Mouse (Mus musculus): ENCODE results near the gene Mdga2. TPM values are rescaled to one million over a fixed set of nuclear protein-coding genes. Genes with fewer than 3 reads are reported as not detected.

Mdga2 gene
- polyA plus RNA-seq, 1 experiment from 2014 or later: 14.0 TPM

DNA sequence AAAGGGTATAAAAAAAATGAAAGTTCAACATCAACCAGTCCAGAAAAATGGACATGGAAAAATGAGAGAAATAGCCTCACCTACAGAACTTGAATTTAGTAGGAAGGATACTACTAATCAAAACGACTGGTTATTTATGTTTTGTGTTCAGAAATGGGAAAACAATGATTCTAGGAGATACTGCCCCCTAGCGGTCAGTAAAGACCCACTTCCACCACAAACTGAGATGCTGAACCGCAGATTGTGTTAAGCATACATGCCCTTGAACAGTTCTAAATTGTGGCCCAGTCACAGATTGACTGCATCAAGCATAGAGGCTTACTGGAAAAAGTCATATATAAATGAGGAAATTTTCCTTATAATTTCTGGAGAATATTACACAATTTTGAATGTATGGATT lies 369.2 kb downstream of the Mdga2 start:
- no peak for ATAC-seq (ENCODE audit: low FRiP score)
- Histone ChIP-seq H3K4me2 (replicated peaks) (no peak overlapping the region), H3K4me1 (no peaks in the 10 kb centered on the region), H3K9me3 (replicated peaks) (no peaks in the 10 kb centered on the region), H3K9ac (no peak overlapping the region), H3K27me3 (no peaks in the 10 kb centered on the region), H3K27ac (no peak overlapping the region), H3K36me3 (no peaks in the 10 kb centered on the region), H3K4me3 (no peak overlapping the region)
- WGBS: 26% methylated on average over 3 of the region's 3 CpGs

DNA sequence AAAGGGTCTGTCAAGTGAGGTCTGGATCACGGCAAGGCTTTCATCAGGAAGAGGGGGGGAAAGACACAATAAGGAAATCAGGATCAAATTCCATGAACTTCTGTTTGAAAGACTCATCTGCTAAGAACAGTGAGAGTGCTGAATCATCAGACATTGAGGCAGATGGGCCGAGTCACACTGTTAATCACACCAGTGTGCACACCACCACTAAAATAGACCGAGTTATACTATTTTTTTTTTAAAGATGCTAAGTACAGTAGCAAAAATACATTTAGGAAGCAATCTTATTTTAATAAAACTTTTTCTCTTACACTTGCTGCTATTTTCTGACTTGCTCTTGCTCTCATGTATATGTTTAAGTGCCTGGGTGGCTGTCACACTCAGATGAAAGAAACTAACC lies 382.0 kb downstream of the Mdga2 start:
- Histone ChIP-seq H3K4me2 (replicated peaks) (no peak overlapping the region), H3K9me3 (replicated peaks) (no peaks in the 10 kb centered on the region), H3K9ac (no peak overlapping the region), H3K27ac (no peak overlapping the region), H3K27me3 (no peaks in the 10 kb centered on the region), H3K4me1 (no peaks in the 10 kb centered on the region), H3K36me3 (no peaks in the 10 kb centered on the region), H3K4me3 (no peak overlapping the region)
- WGBS: 52% methylated on average over 3 of the region's 3 CpGs
- ATAC-seq (ENCODE audit: low FRiP score): no peak

- Histone ChIP-seq H3K36me3 (no peaks in the 10 kb centered on the region), H3K9me3 (replicated peaks) (no peaks in the 10 kb centered on the region), H3K4me1 (no peaks in the 10 kb centered on the region), H3K27ac (no peak overlapping the region), H3K4me2 (replicated peaks) (no peak overlapping the region), H3K27me3 (no peaks in the 10 kb centered on the region), H3K9ac (no peak overlapping the region), H3K4me3 (no peak overlapping the region)
- ATAC-seq (ENCODE audit: low FRiP score): no peak
Measured at GRCm38 (mm10) chr12:66755653-66756052, 466.7 kb downstream of the Mdga2 start.

GRCm38 (mm10) chr12:66734536-66734935 lies 487.8 kb downstream of the Mdga2 start:
- WGBS: 78% methylated on average over 3 of the region's 3 CpGs
- Histone ChIP-seq H3K9ac (no peak overlapping the region), H3K27ac (no peak overlapping the region), H3K4me3 (no peak overlapping the region), H3K4me2 (replicated peaks) (no peak overlapping the region), H3K9me3 (replicated peaks) (no peaks in the 10 kb centered on the region), H3K27me3 (no peaks in the 10 kb centered on the region), H3K4me1 (no peaks in the 10 kb centered on the region), H3K36me3 (no peaks in the 10 kb centered on the region)
- ATAC-seq (ENCODE audit: low FRiP score): no peak

GRCm38 (mm10) chr12:66724474-66724873 lies 497.9 kb downstream of the Mdga2 start:
- H3K4me1 ChIP-seq: no peaks in the 10 kb centered on the region
- WGBS: 34% methylated on average over 2 of the region's 2 CpGs
- H3K9ac ChIP-seq: no peak overlapping the region
- H3K36me3 ChIP-seq: no peaks in the 10 kb centered on the region
- H3K27me3 ChIP-seq: no peaks in the 10 kb centered on the region
- H3K27ac ChIP-seq: no peak overlapping the region
- no peak overlapping the region for H3K4me2 ChIP-seq (replicated peaks)
- peak; percentile 58; the same call in 1 of the 2 replicates for ATAC-seq (ENCODE audit: low FRiP score)
- H3K4me3 ChIP-seq: no peak overlapping the region
- H3K9me3 ChIP-seq (replicated peaks): no peaks in the 10 kb centered on the region

GRCm38 (mm10) chr12:66708334-66708733 lies 514.0 kb downstream of the Mdga2 start:
- 81% methylated on average over 10 of the region's 10 CpGs for WGBS
- ATAC-seq (ENCODE audit: low FRiP score): no peak

GRCm38 (mm10) chr12:66707431-66707830 lies 514.9 kb downstream of the Mdga2 start:
- no peak overlapping the region for H3K9ac ChIP-seq
- H3K27ac ChIP-seq: no peak overlapping the region
- no peak overlapping the region for H3K4me3 ChIP-seq
- no peaks in the 10 kb centered on the region for H3K27me3 ChIP-seq
- 25% methylated on average over 2 of the region's 2 CpGs for WGBS
- H3K4me2 ChIP-seq (replicated peaks): no peak overlapping the region
- ATAC-seq (ENCODE audit: low FRiP score): no peak
- no peaks in the 10 kb centered on the region for H3K36me3 ChIP-seq
- H3K9me3 ChIP-seq (replicated peaks): no peaks in the 10 kb centered on the region
- no peaks in the 10 kb centered on the region for H3K4me1 ChIP-seq

More at GRCm38 (mm10) chr12:66708334-66708733, 514.0 kb downstream of the Mdga2 start:
- H3K9me3 ChIP-seq (replicated peaks): no peaks in the 10 kb centered on the region
- H3K4me1 ChIP-seq: no peaks in the 10 kb centered on the region
- H3K4me2 ChIP-seq (replicated peaks): no peak overlapping the region
- no peak overlapping the region for H3K27ac ChIP-seq
- H3K4me3 ChIP-seq: no peak overlapping the region
- H3K27me3 ChIP-seq: no peaks in the 10 kb centered on the region
- H3K9ac ChIP-seq: no peak overlapping the region
- H3K36me3 ChIP-seq: no peaks in the 10 kb centered on the region

DNA sequence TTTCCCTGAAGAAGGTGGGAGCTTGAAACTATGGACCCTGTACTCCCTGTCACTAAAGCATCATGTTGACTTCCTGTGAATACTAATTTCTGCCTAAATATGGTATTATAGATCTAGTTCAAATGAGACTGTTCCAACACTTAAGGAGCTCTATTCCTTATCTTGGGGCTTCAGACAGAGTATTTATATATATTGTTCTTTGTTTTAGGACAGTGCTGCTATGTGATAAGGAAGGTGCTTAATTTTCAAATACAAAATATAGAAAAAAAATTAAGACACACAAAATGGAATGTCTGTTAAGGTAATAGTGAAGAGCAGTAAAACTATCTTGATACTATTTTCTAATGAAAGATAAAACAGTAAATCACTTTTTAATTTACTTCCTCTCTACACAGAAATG lies 517.3 kb downstream of the Mdga2 start:
- no peak overlapping the region for H3K4me2 ChIP-seq (replicated peaks)
- H3K4me3 ChIP-seq: no peak overlapping the region
- no peaks in the 10 kb centered on the region for H3K36me3 ChIP-seq
- H3K9ac ChIP-seq: no peak overlapping the region
- H3K4me1 ChIP-seq: no peaks in the 10 kb centered on the region
- H3K27me3 ChIP-seq: no peaks in the 10 kb centered on the region
- no peak for ATAC-seq (ENCODE audit: low FRiP score)
- no peak overlapping the region for H3K27ac ChIP-seq
- no peaks in the 10 kb centered on the region for H3K9me3 ChIP-seq (replicated peaks)

DNA sequence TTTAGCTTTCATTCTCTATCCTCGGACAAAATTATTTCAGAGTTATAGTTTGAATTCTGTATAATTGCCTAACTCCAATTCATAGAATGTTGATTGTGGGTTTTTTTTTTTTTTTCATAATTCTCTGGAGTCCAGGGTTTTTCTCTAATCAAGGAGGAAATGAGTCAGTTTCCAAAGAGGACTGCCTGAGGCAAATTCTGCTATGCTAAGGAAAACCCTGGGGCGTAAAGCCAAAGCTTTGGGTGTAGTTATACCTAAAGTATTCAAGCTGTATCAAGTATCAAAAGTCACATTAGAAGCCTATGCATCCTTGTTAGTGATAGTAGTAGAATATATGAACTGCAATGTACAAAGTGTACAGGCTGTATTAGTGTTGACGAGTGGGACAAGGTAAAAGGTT lies 519.6 kb downstream of the Mdga2 start:
- H3K9me3 ChIP-seq (replicated peaks): no peaks in the 10 kb centered on the region
- WGBS: 90% methylated on average over 3 of the region's 3 CpGs
- H3K36me3 ChIP-seq: no peaks in the 10 kb centered on the region
- no peak overlapping the region for H3K4me3 ChIP-seq
- H3K4me1 ChIP-seq: no peaks in the 10 kb centered on the region
- no peak overlapping the region for H3K9ac ChIP-seq
- no peak overlapping the region for H3K27ac ChIP-seq
- no peak overlapping the region for H3K4me2 ChIP-seq (replicated peaks)
- no peaks in the 10 kb centered on the region for H3K27me3 ChIP-seq
- ATAC-seq (ENCODE audit: low FRiP score): no peak

GRCm38 (mm10) chr12:66679558-66679957 lies 542.8 kb downstream of the Mdga2 start:
- Histone ChIP-seq H3K36me3 (no peaks in the 10 kb centered on the region), H3K9me3 (replicated peaks) (no peaks in the 10 kb centered on the region), H3K9ac (no peak overlapping the region), H3K27ac (no peak overlapping the region), H3K4me3 (no peak overlapping the region), H3K27me3 (no peaks in the 10 kb centered on the region), H3K4me2 (replicated peaks) (no peak overlapping the region), H3K4me1 (no peaks in the 10 kb centered on the region)
- ATAC-seq (ENCODE audit: low FRiP score): no peak
- WGBS: 70% methylated on average over 3 of the region's 3 CpGs

DNA sequence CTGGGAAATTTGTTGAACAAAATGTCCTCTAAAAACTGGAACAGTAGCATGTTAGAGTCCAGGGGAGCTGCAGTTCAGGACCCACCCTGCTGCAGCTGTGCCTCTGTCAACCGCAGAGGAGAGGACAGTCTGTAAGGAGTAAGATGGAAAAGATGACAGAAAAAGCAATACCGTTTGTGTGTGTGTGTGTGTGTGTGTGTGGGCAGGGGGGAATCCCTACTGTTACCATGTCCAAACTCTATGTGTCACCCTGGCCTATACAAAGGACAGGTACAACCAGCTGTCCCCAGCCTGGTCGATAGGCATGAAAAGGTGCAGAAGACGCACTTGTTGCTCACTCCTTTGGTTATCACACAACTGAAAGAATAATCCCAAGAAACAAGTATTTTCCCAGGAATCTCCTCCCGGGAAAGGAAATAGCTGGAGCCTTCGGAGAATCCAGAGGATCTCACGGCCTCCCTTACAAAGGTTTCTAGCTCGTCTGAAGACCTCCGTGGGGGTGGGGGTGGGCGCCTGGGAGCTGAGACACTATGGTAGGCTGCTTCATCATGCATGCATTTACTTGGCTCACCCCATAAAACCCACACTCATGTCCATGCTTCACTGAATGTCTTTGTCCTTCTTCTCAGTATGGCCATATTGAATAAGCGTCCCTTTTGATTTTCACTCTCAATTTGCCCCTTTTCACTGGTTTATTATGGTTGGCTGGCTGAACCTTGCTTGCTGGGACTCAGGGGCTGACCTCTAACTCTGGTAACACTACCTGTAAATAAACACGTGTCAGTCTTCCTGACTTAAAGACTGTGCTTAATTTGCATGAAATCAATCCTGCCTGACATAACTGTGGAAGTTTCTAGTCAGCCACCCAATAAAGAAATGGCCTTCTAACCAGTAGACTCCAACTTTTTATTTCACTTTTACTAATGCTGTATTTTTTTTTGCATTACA lies 573.5 kb downstream of the Mdga2 start:
- H3K4me1 ChIP-seq: 0 out of 2 replicates have a peak, but pooled peaks cover 7% of the 10 kb centered on the region
- ATAC-seq (ENCODE audit: low FRiP score): peak; percentile 77
- H3K4me3 ChIP-seq: no peak overlapping the region
- H3K27me3 ChIP-seq: no peaks in the 10 kb centered on the region
- no peak overlapping the region for H3K4me2 ChIP-seq (replicated peaks)
- H3K36me3 ChIP-seq: no peaks in the 10 kb centered on the region
- 37% methylated on average over 12 of the region's 12 CpGs for WGBS
- no peak overlapping the region for H3K9ac ChIP-seq
- H3K27ac ChIP-seq: no peak overlapping the region
- no peaks in the 10 kb centered on the region for H3K9me3 ChIP-seq (replicated peaks)

DNA sequence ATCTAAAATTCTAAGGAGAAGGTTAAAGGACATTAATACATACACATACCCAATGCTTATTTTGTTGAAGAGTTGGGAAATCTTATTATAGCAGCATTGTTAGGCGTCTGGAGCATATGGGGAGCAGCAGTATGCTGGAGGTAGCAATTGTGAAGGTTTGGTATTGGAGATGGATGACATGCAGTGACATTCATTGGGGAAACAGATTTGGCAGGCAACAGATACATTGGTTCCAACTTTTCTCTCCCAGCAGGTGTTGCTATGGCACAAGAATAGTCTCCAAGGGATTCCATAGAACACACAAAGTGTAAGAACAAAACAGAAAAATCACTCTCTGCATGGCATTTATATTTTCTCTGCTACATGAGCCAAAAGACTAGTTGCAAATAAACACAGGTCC lies 581.9 kb downstream of the Mdga2 start:
- H3K4me3 ChIP-seq: no peak overlapping the region
- no peak for ATAC-seq (ENCODE audit: low FRiP score)
- WGBS: 46% methylated on average over 1 of the region's 1 CpGs

DNA sequence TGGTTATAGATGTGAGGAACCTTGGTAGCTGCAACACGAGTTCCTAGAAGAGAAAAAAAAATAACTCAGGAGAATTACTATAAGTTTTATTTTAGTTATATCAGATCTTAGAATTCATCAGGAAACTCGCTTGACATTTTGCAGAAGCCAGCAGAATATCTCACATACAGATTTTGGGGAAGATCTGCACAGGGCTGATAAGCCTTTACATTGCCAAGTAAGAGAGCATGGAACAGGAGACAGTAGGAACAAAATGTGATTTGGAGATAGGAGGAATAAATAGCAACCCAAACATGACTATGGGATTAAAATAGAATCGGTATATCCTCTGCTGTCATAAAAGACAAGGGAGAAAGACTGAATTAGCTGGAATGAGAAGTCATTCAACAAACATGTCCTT lies 602.4 kb downstream of the Mdga2 start:
- Histone ChIP-seq H3K27me3 (no peaks in the 10 kb centered on the region), H3K9me3 (replicated peaks) (no peaks in the 10 kb centered on the region), H3K36me3 (no peaks in the 10 kb centered on the region), H3K27ac (no peak overlapping the region), H3K4me3 (no peak overlapping the region), H3K9ac (no peak overlapping the region), H3K4me1 (no peaks in the 10 kb centered on the region), H3K4me2 (replicated peaks) (no peak overlapping the region)
- no peak for ATAC-seq (ENCODE audit: low FRiP score)
- 93% methylated on average over 3 of the region's 3 CpGs for WGBS

More for the DNA sequence above, 581.9 kb downstream of the Mdga2 start:
- no peak overlapping the region for H3K9ac ChIP-seq
- no peaks in the 10 kb centered on the region for H3K9me3 ChIP-seq (replicated peaks)
- no peak overlapping the region for H3K27ac ChIP-seq
- H3K36me3 ChIP-seq: no peaks in the 10 kb centered on the region
- H3K4me2 ChIP-seq (replicated peaks): no peak overlapping the region
- H3K27me3 ChIP-seq: no peaks in the 10 kb centered on the region
- H3K4me1 ChIP-seq: no peaks in the 10 kb centered on the region

All from hindbrain, embryonic 12.5 days (tissue).